Mouse (Mus musculus) ES-E14 (cell line): ENCODE data around the gene Mrpl58. TPM values are rescaled to one million over a fixed set of nuclear protein-coding genes. Genes with fewer than 3 reads are reported as not detected.

Source experiments
- DNase-seq: peaks from one replicate; pipeline ENCODE4 v3.0.0-alpha.2; 2013; ENCODE audit warnings: low read depth, low spot score
- H3K27ac ChIP-seq: 2 replicates; pipeline ENCODE4 v1.5.1; 2012; ENCODE audit warnings: low read depth, mild to moderate bottlenecking, low read length, moderate library complexity, mixed read lengths; ENCODE audit not compliant: poor library complexity, insufficient read depth, severe bottlenecking
- H3K36me3 ChIP-seq: 2 replicates; pipeline ENCODE4 v1.6.1; 2012; ENCODE audit warnings: mild to moderate bottlenecking, low read length, moderate library complexity, mixed read lengths; ENCODE audit not compliant: control insufficient read depth, poor library complexity, insufficient read depth, severe bottlenecking
- H3K4me1 ChIP-seq, 2 experiments: fragments of 150-350 bp in 1 of 2; sonication (generic) in 1 of 2; 2 replicates each; pipeline ENCODE4 v1.6.1; 2012; ENCODE audit warnings: low read length in 2 of 2, mild to moderate bottlenecking in 1 of 2, mixed read lengths in 1 of 2; ENCODE audit not compliant: control insufficient read depth in 2 of 2, insufficient read depth in 2 of 2, poor library complexity in 1 of 2
- H3K4me3 ChIP-seq, 2 experiments: fragments of 150-350 bp in 1 of 2; sonication (generic) in 1 of 2; 2 replicates each; pipeline ENCODE4 v1.5.1; 2012; ENCODE audit warnings: low read length in 2 of 2, low read depth in 1 of 2, mild to moderate bottlenecking in 1 of 2, mixed read lengths in 1 of 2; ENCODE audit not compliant: insufficient read depth in 1 of 2, poor library complexity in 1 of 2, severe bottlenecking in 1 of 2
- H3K9ac ChIP-seq: 2 replicates; pipeline ENCODE4 v1.6.1; 2012; ENCODE audit warnings: low read depth, mild to moderate bottlenecking, low read length, mixed read lengths; ENCODE audit not compliant: poor library complexity, insufficient read depth, severe bottlenecking
- H3K9me3 ChIP-seq: fragments of 150-350 bp; sonication (generic); 2 replicates; pipeline ENCODE4 v1.6.1; 2012; ENCODE audit warnings: low read depth, mild to moderate bottlenecking, low read length; ENCODE audit not compliant: control insufficient read depth, insufficient read depth
- CHD2 ChIP-seq: IDR thresholded peaks from 2 replicates; pipeline ENCODE4 v1.6.1; 2014; ENCODE audit warnings: mild to moderate bottlenecking, low read depth, low read length, inconsistent platforms
- HCFC1 ChIP-seq: IDR thresholded peaks from 2 replicates; pipeline ENCODE4 v1.6.1; 2012; ENCODE audit warnings: low read length, inconsistent platforms, borderline replicate concordance; ENCODE audit not compliant: insufficient read depth
- MAFK ChIP-seq: IDR thresholded peaks from 2 replicates; pipeline ENCODE4 v1.6.1; 2014; ENCODE audit warnings: mild to moderate bottlenecking, low read depth, low read length, inconsistent platforms; ENCODE audit not compliant: insufficient read depth
- ZC3H11A ChIP-seq: IDR thresholded peaks from 2 replicates; pipeline ENCODE4 v1.6.1; 2012; ENCODE audit warnings: low read depth, mild to moderate bottlenecking, inconsistent platforms, low read length, borderline replicate concordance
- ZNF384 ChIP-seq: IDR thresholded peaks from 2 replicates; pipeline ENCODE4 v1.6.1; 2012; ENCODE audit warnings: low read depth, low read length, inconsistent platforms
- in situ Hi-C, 2 experiments: fragments of 600-800 bp; cut with MboI; formaldehyde crosslinking; loops; one replicate each; pipeline ENCODE4 v1.15.1; 2025; ENCODE audit warnings: low sequenced_read_pairs in 2 of 2, inconsistent platforms in 1 of 2; ENCODE audit not compliant: unreplicated experiment in 2 of 2
- total RNA-seq: library from RNA; depleted of rRNA; stranded (reverse); fragments of 300-350 nt; gene quantifications from 2 replicates; pipeline ENCODE4 v1.2.3, GENCODE M21; 2012

Gene Mrpl58
- total RNA-seq, 1 experiment: 89.3 TPM

DNA sequence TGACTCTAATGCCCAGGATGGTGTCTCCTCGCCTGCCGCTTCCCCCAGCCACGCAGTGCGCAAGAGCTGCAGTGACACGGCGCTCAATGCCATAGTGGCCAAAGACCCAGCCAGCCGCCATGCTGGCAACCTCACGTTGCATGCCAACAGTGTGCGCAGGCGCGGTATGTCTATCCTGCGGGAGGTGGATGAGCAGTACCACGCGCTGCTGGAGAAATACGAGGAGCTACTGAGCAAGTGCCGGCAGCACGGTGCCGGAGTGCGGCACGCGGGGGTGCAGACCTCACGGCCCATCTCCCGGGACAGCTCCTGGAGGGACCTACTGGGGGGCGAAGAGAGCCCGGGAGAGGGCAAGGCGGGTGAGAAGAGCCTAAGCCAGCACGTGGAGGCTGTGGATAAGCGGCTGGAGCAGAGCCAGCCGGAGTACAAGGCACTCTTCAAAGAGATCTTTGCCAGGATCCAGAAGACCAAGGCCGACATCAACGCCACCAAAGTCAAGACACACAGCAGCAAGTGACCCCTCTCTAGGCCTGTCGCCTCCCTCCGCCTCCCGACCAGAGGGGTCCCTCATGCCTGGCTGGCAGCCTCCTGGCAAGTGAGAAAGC lies 9.7 kb upstream of the Mrpl58 start:
- peaks cover 0 to 2% of the 10 kb centered on the region in 2 experiments; a peak in 1 of 4 replicates for H3K4me1 ChIP-seq
- H3K9me3 ChIP-seq: no peaks in the 10 kb centered on the region
- no peak overlapping the region for H3K27ac ChIP-seq
- peak overlapping the region; percentile 55 to 62 for H3K4me3 ChIP-seq
- in situ Hi-C loops: no loop called here
- TF ChIP-seq HCFC1: no peak
- no peak for TF ChIP-seq ZNF384
- no peak for TF ChIP-seq CHD2
- TF ChIP-seq ZC3H11A: no peak
- TF ChIP-seq MAFK: no peak
- peaks cover 6% of the 10 kb centered on the region; the same call in 1 of the 2 replicates for H3K36me3 ChIP-seq
- peak overlapping the region; percentile 53; the same call in 1 of the 2 replicates for H3K9ac ChIP-seq
- DNase-seq: peak; percentile 58

GRCm38 (mm10) chr11:115398085-115398484 lies 5.5 kb upstream of the Mrpl58 start:
- Histone ChIP-seq H3K9me3 (no peaks in the 10 kb centered on the region), H3K9ac (no peak overlapping the region), H3K36me3 (peaks cover 4% of the 10 kb centered on the region; the same call in 1 of the 2 replicates), H3K27ac (no peak overlapping the region), H3K4me1 (peaks cover 2 to 5% of the 10 kb centered on the region in 2 experiments; a peak in 2 of 4 replicates), H3K4me3 (no peak overlapping the region)
- DNase-seq: no peak
- in situ Hi-C loops: no loop called here
- no peak for TF ChIP-seq HCFC1

- TF ChIP-seq ZC3H11A (no peak), HCFC1 (no peak), CHD2 (no peak), ZNF384 (no peak), MAFK (no peak)
- no peaks in the 10 kb centered on the region; the same call in 1 of the 2 replicates for H3K36me3 ChIP-seq
- H3K9me3 ChIP-seq: no peaks in the 10 kb centered on the region
- no peak for DNase-seq
- H3K9ac ChIP-seq: no peak overlapping the region
- in situ Hi-C loops: no loop called here
- no peak overlapping the region for H3K27ac ChIP-seq
- H3K4me3 ChIP-seq: no peak overlapping the region
- H3K4me1 ChIP-seq: peaks cover 6 to 7% of the 10 kb centered on the region in 2 experiments; a peak in 3 of 4 replicates
Observed at GRCm38 (mm10) chr11:115400126-115400525, 3.4 kb upstream of the Mrpl58 start.

GRCm38 (mm10) chr11:115400630-115401391 lies 2.7 kb upstream of the Mrpl58 start:
- in situ Hi-C loops: no loop called here
- Histone ChIP-seq H3K9me3 (no peaks in the 10 kb centered on the region), H3K4me3 (no peak overlapping the region), H3K9ac (no peak overlapping the region), H3K4me1 (peaks cover 6 to 7% of the 10 kb centered on the region in 2 experiments; a peak in 3 of 4 replicates), H3K27ac (no peak overlapping the region), H3K36me3 (no peaks in the 10 kb centered on the region)
- no peak for DNase-seq
- TF ChIP-seq ZNF384 (no peak), HCFC1 (no peak), CHD2 (no peak), MAFK (no peak), ZC3H11A (no peak)
